Mouse (Mus musculus) kidney, postnatal 36 days (tissue): ENCODE data around the gene Txlna.
A peak's percentile ranks its signal among the peaks of the same experiment; 100 is the strongest.

Source experiments
- DNase-seq, 2 experiments: peaks; one replicate each; pipeline ENCODE4 v3.0.0; 2021 to 2022; ENCODE audit warnings: mixed read lengths in 2 of 2

The Txlna gene

DNA sequence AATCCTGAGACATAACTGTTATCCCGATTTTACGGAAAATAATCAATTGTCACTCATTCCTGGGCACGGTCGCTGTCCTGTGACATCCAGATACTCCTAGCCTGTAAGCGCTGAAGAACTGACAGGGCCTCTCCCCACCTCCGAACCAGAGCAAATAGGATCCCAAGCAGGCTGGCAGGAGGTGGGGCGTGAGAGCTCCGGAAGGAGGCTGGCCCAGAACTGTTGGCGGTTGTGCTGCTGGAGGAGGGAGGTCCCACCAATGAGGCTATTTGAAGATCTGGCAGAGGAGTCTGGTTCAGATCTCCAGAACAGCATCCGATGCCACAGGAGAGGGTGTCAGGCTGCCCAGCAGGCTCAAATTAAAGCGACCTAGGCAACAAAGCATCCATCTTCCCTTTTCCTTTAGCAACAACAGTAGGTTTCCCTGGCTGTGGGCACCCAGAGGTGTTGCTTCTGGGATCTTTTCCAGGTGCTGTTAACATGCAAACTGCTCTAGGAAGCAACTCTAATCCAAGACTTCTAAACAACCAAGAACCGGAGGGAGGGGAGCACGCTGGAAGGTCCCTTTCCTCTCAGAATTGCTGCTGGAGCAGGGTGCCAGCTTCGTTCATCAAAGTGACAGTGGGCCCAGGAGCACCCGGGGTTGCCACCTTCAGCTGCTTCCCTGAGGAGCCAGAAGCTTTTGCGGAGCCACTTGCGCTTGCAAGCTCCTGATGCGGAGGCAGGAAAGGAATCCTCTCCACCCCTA lies 16.4 kb downstream of the Txlna start:
- DNase-seq, result peak; percentile 86 to 93

DNA sequence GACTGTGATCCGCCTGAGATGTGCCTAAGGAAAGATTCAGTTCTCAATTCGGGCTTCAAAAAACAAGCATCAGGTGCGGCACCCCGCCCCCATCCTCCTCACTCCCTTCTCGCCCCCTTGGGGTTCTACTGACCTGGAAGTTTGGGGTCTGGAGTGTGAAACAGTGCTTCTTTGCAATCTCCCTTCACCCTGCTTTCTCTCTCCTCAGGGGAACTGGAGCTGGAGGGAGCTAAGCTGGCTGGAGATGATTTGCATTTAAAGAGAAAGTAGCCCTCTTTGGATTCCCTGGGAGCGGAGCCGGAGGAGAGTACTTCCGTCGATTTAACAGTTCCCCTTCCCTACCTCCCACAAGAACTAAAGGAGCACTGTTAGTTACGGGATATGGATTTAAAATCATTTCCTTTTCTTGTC lies 17.2 kb downstream of the Txlna start, which contains the start of gene Ccdc28b:
Gene Ccdc28b (minus strand): TSS at position 267 of the 411 bp plus-strand sequence.
- peak; percentile 62 to 64 for DNase-seq

DNA sequence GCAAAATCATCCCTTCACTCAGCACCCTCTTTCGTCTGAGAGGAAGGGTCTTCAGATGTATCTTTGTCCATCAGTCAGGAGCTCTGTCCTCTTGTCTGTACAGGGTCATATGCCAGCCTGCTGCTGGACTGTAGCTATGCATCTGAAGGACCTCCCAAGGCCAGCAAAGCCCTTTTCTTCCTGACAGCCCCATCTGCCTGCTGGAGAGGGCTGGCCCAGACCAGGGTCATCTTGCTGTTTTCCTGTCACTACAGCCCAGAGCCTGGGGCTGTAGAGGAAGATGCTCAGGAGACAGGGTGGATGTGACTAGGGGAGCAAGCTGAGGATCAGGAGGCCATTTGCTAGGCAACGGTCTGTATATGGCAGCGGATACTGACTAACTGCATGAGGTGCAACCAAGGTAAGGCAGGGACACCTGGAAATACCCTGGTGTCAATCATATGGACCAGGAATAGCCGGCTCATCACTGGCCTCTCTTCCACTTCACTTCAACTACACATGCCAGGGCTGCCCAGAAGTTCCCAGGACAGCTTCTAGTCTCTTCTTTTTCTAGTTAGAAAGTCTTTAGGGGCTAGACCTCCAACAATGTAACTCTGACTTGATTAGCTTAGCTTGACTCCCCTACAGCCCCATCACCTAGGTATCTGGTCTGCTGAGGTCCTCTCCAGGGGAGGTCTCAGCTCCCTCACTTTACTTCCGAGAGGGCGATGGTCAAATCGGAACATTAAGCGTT lies 17.9 kb downstream of the Txlna start:
- no peak for DNase-seq

DNA sequence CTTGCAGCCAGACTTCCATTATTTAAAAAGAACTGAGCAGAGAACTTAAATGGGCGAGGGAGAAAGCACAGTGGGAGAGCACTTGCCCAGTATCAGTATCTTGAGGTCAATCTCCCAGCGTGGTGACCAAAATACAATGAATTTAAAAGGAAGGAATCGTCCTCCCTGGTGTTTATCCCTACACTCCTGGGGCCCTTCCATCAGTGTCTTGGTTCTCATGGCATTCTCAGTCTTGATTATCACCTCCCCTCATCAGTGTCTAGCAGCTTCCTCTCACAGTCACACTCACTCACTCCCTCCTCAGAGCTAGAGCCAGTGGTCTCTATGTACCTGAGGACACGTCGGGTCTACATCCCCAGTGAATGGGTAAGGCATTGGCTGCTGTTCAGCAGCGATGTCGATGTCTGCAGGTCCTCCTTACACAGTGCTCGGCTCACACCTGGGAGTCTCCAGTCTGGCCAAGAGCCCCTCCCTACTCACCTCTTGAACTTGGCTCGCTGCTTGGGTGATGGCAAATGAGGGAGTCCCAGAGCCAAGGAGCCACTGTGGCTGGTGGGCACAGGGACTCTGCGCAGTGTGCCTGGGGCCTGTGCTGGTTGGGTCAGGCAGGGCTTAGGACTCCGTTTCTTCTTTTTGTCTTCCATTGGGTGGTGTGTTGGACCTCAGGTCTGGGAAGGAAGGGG lies 18.6 kb downstream of the Txlna start:
- DNase-seq, result no peak

DNA sequence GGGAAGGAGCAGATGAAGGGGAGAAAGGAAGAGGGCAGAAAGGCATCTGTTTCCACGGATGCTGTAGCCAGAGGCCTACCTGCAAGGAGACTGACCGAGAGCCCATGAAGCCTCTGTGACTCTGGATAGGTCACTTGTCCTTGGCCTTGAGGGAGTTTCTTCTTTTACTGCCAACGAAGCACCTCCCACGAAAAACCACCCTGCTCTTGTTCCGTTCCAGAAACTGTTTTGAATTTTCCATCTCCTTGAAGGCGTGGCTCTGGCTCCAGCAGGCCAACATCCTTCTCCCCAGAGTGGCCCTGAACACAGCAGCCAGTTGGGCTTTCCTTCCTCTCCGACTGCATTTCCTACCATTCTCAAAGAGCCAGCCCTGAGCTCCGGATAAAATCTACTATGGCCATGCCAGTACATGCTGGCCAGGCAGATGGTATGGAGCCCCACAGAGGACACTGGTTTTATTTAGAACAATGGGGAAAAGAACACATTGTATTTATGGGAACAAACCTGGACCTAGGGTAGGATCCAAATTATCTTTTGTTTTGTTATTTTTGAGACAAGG lies 19.5 kb downstream of the Txlna start:
- peak; percentile 46 to 68 for DNase-seq

DNA sequence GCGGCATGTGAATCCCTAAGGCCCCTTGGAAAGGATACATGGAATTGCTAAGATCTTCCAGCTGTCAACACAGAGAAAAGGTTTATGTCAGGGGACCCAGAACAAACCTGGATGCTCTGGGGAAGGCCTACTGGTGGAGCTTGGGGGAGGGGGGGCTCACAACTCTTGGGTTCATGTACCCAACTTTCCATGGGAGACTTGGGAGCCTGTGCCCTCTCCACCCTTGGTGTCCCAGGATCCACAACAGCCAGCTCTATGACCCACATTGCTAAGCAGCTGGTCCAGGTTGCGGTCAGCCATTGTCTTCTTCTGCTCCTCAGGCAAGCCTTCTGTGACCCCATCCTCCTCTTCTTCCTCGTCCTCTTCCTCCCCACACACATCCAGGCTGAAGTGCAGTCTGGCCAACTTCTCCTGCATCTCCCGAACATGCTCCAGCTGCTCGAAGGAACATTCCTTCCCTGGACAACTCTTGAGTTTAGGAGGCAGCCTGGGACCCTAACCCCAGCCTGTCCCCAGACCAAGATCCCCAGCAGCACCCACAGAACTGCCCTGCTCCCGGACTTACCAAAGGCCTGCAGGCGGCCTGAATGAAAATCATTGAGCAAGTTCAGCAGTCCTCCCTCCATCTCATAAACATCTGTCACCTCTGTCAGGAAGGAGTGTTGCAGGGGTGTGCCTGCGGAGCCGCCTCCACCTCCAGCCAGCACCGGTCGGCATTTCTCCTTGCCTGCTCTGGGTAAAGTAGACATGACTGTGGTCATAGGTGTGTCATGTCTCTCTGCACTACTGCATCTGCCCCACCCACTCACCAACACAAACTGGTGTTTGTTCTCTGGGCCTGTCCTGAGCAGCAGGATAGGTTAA lies 20.2 kb downstream of the Txlna start:
- DNase-seq, result peak in 1 of 2 experiments; percentile 12

DNA sequence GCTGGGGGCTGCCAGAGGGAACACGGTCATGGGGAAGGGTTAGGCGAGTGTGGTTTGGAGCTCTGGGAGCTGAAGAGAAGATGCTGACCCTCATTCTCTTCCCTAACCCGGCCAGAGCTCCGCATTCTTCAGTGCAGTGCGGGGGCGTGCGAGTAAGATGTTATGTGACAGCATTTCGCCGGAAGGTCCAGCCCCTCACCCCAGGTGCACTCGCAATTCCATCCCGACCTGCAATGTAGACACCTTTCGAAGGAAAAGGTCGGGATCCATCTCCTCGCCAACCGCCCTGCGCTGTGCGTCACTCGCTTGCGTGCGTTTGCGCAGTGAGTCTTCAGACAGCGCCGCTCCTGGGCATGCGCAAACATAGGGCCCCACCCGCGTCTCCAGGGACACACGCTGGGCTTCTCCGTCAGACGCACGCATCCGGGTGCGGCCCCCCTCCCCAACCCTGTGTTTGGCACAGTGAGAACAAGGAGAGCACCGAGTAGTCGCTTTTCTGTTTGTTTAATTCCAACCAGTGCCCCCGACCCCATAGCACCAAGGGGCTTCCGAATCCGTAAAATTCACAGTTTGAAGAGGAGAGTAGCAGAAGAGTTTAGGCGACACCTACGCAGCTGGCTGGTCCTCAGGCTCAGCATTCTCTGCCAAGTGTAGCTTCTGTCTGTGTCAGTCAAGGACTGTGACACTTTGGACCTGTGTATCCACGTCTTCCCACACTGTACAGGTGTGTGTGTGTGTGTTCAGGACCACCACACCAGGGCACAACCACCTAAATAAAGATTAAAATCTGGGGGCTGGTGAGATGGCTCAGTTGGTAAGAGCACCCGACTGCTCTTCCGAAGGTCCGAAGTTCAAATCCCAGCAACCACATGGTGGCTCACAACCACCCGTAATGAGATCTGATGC lies 21.8 kb downstream of the Txlna start, which contains the start of gene Iqcc:
Gene Iqcc (minus strand): TSS at position 314 of the 906 bp plus-strand sequence.
- peak; percentile 97 to 98 for DNase-seq

DNA sequence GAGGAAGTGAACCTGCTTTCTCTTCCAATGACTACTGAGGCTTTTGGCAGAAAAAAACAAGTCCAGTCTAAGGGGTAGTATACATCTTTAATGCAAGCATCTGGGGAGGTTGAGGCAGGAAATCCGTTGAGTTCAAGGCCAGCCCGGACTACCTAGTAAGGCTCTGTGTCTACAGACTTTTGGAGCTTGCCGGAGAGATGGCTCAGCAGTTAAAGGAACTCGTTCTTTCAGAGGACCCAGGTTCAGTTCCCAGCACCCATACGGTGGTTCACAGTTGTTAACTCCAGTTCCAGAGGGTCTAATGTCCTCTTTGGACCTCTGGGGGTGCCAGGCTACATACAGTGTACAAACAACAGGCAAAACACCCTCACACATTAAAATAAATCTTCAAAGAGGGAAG lies 22.8 kb downstream of the Txlna start:
- no peak for DNase-seq

DNA sequence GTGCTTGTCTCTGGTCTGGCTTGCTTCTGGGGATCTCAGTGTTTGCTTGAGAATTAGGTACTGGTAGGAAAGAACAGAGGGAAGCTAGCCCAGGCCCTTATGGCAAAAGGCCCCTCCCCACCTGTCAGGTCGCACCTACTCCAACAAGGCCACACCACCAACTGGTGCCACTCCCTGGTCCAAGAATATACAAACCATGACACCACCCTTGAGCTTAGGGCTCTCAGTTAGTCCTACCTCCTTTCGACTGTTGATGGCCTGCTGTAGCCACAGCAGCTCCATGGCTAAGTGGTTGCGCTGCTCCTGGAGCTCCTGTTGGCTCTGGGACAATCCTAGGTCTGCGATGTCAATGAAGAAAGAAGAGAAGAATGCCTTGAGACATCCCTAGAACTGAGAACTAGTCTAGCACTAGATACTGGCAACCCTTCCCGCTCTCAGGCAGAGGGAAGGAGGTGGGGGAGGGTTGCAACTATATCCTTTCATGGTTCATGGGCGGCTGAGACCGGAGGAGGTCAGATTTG lies 23.7 kb downstream of the Txlna start:
- no peak for DNase-seq

DNA sequence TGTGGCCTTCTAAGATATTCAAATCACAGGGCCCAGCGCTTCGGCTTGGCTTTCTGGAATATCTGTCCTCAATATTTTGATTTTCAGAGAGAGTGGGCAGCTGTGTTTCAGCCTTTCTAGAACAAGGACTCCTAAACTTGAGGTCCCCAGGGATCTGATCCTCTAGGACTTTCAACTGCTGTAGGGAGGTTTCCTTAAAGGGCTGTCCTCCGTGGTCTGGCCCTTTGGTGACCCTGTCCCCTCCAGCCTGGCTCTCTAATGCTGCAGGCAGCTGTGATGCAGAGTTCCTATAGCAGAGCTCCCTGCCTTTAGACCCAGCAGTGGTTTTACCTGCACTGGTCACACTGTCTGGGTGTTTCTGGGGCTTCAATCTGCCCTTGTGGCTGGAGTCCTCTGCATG lies 24.2 kb downstream of the Txlna start:
- DNase-seq, result no peak

DNA sequence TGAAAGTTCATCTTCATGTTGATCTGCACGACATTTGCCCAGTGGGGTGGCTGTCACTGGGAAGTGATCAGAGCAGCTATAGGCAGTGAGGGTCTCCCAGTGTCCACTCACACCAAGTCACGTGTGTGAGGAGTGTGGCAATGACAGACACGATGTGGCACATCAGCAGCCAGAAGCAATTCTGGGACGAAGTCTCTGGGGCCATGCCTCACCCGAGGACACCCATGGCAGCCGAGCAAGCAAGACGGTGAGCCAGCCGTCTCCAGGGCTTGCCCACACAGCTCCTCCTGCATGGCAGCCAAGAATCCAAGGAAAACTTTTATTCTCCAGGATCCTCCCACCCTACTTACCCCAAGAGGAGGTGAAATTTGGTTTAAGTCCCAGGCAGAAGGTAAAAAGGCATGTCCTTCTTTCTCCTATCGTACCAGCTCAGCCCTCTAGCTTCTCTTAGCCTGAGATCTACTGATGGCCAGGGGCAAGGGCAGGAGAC lies 25.0 kb downstream of the Txlna start:
- DNase-seq, result no peak

DNA sequence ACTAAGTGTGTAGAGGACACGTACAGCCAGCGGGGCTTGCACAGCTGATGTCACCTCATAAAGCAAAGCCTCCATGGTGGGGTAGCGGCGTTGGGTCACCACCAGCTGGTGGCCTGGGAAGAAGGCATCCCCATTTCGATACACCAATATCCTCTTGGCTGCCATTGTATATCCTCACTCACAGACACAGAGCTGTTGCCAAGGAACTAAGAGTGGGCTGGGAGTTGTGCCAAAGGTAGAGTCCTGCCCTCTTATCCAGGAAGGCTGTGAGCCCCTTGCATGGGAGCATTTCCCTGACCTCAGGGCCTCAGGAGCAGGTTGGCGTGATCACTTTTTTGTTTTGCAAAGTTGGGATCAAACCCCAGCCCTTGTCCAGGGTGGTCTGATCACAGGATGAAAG lies 26.8 kb downstream of the Txlna start, which contains the start of gene Dcdc2b:
Gene Dcdc2b (minus strand): TSS at position 165 of the 400 bp plus-strand sequence.
- peak in 1 of 2 experiments; percentile 14 for DNase-seq

DNA sequence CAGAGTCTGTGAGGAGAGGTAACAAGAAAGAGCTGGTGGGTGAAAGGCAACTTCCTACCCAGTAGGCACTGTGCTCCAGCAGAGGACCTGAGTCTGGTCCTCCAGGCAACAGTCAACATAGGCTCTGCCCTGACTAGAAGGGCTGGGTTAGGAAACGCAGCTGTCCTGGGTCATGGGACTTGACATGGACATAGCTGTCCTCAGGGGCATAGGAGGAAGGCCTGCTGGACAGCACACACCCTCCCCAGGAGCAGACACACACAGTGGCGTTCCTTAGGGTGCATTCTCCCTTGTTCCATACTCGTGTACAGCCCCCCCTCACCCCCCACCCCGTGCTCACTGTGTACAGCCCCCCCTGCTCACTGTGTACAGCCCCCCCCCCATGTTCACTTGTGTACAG lies 30.4 kb downstream of the Txlna start:
- no peak for DNase-seq

DNA sequence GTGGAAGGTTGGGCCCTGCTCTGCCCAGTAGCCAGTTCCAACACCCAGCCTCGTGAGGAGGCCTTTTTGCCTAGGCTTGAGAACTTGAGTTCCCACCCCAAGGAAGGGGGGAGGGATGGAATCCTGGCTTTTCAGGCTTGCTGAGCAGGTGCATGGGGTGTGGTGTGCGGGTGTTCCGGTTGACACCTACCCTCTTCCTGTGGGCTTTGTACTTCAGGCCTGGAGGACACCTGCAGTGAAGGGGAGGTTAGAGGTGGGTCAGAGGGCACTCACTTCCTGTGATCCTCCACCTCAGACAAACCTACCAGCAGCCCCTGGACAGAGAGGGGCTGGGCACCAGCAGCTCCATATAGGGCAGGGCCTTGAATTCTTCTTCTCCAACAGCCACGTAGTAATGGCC lies 30.8 kb downstream of the Txlna start:
- DNase-seq, result no peak

DNA sequence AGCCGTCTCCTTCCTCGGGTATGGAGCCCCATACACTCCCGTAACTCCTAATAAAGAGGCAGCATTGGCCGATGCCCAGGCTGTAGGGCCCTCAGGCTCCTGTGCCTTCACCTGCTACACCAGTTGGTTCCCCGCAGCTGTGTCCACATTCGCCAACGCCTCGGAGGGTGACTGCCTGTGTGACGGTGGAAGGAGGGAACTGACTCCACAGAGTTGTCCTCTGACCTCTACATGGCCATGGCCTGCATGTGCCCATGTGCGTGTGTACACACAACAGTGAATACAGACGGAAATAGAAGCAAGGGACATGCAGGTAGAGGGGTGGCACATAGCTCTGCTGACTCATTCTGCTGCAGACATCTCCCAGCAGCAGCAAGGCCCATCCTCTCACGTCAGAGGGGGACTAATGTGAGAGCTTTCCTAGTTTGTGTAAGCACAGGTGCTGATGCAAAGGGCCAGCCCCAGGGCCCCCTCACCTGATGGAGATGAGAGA lies 31.7 kb downstream of the Txlna start:
- no peak for DNase-seq

DNA sequence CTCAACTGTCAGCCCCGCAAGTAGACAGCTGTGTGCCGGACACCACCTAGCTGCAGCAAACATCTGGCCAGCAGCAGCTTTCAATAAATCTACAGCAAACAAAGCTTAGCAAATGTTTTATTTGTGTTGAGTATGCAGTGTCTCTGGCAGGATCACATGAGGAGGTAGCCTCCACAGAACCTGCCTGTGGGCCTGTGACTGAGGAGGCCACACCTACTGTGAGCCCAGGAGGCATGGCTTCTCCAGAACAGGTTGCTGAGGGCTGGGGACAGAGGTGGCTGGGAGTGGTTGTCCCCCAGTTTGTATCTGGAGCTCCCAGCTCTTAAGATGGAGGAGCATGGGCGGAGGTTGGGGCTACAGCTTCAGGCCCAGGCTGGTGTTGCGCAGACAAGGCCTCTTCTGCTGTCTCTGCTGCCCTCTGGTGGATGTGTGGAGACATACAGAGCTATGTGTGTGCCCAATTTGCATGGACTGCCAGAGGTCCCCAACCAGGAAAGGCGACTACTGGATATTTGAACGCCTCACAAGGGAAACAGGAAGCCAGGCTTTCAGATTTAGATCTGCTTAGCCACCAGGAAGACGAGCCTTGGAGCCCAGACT lies 32.3 kb downstream of the Txlna start:
- DNase-seq, result peak; percentile 87 to 90

DNA sequence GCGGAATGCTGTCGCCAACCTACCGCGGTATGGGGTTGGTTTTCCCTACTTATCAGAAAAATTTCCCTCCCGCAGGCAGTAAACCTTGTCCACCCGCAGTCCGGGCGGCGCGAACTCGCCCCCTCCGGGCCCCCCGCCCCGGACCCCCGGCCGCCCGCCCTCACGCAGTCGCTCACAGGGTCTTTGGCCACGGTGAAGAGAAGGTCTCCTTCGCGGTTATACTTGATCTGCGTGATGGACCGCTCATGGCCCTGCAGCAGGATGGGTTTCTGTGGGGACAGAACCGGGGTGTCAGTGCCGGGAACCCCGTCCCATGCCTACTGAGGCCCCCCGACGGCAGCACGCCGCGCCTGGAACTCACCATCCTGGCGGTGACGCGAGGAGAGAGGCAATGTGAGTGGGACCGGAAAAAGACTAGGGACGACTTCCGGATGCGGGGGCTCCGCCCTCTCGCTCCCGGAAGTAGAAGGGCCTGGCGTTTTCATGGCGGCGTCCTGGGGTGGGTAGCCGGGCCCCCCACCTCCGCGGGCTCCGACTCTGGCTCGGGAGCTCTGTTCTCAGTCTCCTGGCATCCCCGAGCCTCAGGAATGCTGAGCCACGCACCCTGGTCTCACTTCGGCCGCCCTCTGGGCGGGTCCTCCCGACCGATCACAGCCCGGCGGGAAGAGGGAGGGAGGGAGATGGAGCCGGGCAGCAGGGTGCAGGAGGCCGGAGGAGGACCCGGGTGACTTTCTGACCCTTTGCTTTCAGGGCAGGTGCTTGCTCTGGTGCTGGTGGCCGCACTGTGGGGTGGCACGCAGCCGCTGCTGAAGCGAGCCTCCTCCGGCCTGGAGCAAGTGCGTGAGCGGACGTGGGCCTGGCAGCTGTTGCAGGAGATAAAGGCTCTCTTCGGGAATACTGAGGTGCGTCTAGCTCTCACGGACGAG lies 40.4 kb downstream of the Txlna start, which contains the start of the genes Eif3i and Tmem234:
Gene Eif3i (minus strand): TSS at position 416 of the 926 bp plus-strand sequence.
Gene Tmem234 (plus strand): TSS at position 436 of the 926 bp plus-strand sequence.
- DNase-seq, result peak; percentile 88 to 91

DNA sequence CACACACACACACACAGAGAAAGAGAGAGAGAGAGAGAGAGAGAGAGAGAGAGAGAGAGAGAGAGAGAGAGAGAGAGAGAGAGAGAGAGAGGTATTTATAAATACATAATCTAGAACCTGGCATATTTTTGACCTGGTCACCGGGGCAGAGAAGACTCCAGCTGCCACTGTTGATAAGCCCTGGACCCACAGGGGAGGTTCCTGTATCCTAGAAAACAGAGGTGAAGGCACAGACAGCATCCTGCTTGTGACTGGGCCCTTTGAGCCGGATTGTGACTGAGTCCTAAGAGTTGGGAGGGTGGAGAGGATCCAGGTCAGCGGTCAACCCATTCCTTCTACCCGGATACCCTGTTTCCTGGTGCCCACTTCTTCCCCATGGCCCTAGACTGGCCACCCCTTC lies 52.0 kb downstream of the Txlna start:
- no peak for DNase-seq
